Mouse (Mus musculus): Measurements from ENCODE around the gene Tcf20.

The Tcf20 gene

DNA sequence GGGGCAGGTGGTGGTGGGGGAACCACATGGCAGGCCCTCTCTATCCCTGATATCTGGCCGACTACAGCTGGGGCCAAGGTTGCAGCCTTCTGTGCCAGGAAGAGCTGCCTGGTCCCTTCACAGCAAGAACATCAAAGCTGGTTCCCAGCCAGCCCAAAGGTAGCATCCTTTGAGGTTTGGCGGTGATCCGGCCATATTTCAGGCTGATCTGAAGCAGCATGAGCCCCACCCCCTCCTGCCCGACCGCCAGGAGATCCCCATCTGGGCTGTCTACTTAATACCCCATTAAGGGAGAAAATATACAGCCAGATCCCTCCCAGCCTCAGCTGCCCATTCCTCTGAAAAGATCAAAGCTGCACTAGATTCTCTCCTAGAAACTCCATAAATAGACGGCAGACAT lies 59.6 kb downstream of the Tcf20 start:
- DNase-seq (ENCODE audit: inconsistent age in 2 of 2, low spot score in 1 of 2) = peak; percentile 78 to 85

- no peak for DNase-seq (ENCODE audit: inconsistent age in 2 of 2, low spot score in 1 of 2)
Measured at GRCm38 (mm10) chr15:82927057-82927456, 60.6 kb downstream of the Tcf20 start.

GRCm38 (mm10) chr15:82924679-82925425 lies 62.8 kb downstream of the Tcf20 start:
- DNase-seq (ENCODE audit: inconsistent age in 2 of 2, low spot score in 1 of 2) = no peak

DNA sequence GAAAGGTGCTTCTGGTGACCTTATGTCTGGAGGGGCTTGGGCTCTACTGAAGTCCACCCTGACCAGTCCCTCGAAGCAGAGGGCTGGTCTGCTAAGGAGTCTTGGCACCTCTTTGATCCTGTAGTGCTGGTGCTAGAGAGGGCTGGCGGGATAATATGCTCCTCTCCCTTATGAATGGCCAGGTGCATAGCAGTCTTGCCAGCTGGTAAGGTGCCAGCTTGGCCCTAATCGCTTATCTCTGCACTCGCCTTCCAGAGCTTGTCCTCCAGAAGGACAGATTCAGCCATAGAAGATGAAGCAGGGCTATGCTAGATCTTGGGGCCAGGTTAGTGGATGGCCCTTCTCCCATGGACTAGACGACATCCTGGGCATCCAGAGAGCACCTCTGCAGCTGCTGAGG lies 64.1 kb downstream of the Tcf20 start:
- DNase-seq (ENCODE audit: inconsistent age in 2 of 2, low spot score in 1 of 2) = no peak

DNA sequence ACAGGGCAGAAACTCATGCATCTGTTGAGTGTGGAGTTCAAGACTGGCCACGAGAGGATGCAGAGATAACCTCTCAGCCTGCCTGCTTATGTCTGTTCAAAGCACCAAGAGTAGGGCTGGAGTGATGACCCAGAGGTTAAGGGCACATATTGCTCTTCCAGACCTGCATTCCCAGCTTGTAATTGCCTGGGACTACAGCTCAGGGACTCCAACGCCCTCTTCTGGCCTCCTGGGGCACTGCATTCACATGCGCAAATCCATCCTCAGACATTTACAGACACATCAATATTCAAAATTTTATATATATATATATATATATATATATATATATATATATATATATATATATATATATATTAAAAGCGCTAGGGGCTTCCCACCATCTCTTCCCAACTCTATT lies 64.9 kb downstream of the Tcf20 start:
- no peak for DNase-seq (ENCODE audit: inconsistent age in 2 of 2, low spot score in 1 of 2)

DNA sequence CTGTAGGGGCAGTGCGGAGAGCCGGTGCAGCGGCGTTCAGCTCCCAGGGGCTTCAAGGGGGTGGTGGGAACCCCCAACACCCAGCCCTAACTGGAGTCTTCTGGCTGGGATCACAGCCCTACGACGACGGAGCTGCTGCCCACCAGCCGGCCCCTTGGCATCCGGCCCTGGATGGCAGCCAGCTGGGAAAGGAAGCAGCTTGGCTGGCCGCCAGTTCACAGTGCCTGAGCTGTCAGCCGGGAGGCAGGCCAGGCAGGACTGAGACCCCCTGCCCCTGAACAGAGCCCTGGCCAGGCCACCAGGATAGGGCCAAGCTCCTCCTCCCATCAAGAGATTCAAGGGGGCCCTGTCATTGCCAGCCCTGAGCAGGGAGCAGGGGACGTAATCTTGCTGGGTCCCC lies 65.6 kb downstream of the Tcf20 start:
- peak; percentile 84 to 94 for DNase-seq (ENCODE audit: inconsistent age in 2 of 2, low spot score in 1 of 2)

- no peak for DNase-seq (ENCODE audit: inconsistent age in 2 of 2, low spot score in 1 of 2)
Measured at GRCm38 (mm10) chr15:82921559-82921958, 66.1 kb downstream of the Tcf20 start.

- peak; percentile 70 to 89 for DNase-seq (ENCODE audit: inconsistent age in 2 of 2, low spot score in 1 of 2)
Measured at GRCm38 (mm10) chr15:82920895-82921515, 66.7 kb downstream of the Tcf20 start.

DNA sequence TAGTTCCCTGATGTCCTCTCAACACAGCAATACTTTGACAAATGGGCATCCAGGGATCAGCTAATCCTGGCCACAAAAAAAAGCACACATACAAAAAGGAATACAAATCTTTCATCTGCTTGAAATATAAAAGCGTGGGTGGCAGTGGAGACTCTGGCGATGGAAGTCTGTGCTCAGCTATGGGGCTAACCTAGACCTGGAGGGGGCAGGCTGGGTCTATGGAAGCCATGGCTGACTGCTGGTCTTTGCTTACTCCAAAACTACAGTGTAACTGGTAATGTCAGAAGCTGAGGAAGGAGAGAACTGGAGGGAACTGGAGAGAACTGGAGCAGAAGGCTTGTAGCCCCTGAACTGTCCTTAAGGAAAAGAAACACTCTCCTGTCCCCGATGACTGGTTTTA lies 69.7 kb downstream of the Tcf20 start:
- no peak for DNase-seq (ENCODE audit: inconsistent age in 2 of 2, low spot score in 1 of 2)

DNA sequence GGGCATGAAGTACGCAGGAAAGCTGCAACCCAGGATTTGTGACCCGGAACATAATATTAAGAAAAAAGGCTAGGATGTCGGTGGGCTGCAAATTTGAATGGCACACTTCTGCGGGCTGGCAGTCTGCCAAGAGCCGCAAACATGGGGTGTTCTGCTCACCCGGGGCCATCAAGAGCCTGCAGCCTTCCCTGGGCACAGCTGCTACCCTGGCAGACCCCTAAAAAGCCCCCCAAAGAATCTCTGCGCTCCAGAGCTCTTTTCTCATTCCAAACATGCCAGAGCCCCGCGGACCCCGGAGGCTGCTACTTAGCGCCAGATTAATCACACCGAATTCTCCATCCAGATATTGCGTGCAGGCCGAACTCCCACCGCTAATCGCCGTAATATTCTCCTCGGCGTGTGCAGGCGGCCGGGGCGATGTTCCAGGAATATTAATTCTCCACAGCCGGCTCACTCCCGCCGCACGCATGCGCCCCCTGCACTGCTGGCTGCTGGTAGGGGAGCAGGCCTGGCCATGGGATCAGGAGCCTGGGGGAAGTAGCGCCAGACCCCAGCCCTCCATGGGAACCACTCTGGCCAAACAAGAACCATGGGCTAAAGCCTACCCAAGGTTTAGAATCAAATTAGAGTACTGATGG lies 70.3 kb downstream of the Tcf20 start:
- DNase-seq (ENCODE audit: inconsistent age in 2 of 2, low spot score in 1 of 2) = no peak

DNA sequence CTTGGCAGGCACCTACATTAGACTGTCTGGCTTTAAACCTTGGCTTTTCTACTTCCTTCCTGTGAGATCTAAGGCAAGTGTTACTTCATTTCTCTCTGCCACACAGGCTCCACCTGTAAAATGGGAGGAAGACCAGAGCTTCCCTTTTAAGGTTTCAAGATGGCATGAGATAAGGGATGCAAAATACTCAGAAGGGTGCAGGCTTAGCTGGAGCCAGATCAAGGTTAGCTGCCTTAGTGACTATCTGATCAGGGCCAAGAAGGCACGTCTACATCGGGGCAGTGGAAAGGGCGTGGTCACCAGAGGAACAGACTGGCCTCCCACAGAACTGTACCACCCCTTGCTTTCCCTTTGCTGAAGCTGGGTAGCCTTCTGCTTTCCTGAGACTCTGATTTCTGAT lies 73.2 kb downstream of the Tcf20 start:
- peak; percentile 49 to 64 for DNase-seq (ENCODE audit: inconsistent age in 2 of 2, low spot score in 1 of 2)

- DNase-seq (ENCODE audit: inconsistent age in 2 of 2, low spot score in 1 of 2) = peak in 1 of 2 experiments; percentile 72
Measured at GRCm38 (mm10) chr15:82911965-82912337, 75.7 kb downstream of the Tcf20 start.

GRCm38 (mm10) chr15:82911001-82911964 lies 76.4 kb downstream of the Tcf20 start:
- DNase-seq (ENCODE audit: inconsistent age in 2 of 2, low spot score in 1 of 2) = peak in 1 of 2 experiments; percentile 51

DNA sequence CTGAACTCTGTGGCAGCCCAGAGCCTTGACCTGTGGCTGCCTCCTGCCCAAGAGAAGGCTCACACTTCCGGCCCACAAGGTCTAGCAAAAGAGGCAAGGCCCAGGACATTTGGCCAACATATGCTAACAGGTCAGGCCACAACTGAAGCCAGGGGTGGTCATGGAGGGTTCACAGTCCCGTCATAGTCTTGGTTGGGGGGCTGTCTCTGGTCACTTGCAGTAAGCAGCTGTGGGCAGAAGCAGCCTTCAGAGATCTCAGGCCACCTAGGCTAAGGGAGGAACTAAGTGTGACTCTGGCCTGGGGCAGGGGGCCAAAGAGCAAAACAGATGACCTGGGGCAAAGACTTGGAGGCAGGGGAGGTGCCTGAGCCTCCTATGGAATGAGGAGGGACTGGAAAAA lies 77.1 kb downstream of the Tcf20 start:
- no peak for DNase-seq (ENCODE audit: inconsistent age in 2 of 2, low spot score in 1 of 2)

DNA sequence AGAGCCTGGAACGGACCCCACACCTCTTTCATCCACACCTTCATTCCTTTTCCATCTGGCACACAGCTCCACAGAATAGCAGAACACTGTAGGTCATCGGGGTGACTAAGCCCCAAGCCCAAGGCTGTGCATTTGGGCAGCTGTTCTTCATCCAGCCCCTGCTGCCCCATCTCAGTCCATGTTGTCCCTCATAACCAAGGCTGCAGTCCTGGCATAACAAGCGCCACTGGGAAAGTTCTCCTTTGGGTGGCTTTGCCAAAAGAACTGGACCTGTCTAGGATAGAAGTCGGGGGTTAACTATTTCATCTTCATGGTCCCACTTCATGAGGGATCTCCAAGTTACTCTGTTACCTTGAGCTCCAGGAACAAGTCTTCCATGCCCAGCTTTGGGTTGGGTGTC lies 77.9 kb downstream of the Tcf20 start:
- DNase-seq (ENCODE audit: inconsistent age in 2 of 2, low spot score in 1 of 2) = peak; percentile 74 to 82

- peak in 1 of 2 experiments; percentile 3 for DNase-seq (ENCODE audit: inconsistent age in 2 of 2, low spot score in 1 of 2)
Measured at GRCm38 (mm10) chr15:82908521-82908920, 79.2 kb downstream of the Tcf20 start.

DNA sequence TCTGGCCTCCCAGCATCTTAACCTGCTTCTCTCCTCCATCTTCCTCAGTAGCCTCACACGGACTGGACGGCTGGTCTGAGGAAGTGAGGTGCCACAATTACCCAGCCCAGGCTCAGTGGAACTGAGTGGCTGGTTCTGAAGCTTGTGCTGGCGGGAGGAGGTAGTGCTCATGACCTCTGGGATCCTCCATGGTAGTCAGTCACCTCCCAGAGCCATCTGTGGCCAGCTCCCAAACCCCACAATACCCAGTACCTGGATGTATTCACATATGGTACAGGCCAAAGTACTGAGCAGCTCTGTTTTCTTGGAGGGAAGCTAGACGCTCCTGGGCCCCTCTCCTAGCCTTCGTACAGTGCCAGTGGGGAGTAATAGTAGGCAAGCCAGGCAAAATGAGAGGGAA lies 80.4 kb downstream of the Tcf20 start:
- peak in 1 of 2 experiments; percentile 7 for DNase-seq (ENCODE audit: inconsistent age in 2 of 2, low spot score in 1 of 2)

DNA sequence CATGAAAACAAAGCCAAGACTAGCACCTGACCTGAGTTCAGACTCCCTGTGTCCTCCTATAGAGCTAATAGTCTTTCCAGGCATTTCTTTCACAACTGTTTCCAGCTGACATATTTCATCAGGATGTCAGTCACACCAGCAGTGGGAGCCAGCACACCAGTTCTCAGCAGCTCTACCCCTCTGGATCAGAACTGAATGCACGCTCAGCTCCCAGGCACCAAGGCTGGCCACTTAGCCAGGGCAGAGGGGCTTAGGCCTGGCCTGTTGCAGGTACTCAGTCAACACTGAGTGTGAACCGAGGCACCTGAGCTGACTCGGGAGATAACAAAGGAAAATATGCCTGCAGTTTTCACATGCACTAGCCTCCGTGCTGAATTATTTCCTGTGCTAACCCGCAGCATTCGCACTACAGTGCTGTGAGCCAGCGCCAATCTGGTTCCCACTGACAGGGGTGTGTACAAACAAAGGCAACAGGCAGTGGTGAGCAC lies 81.1 kb downstream of the Tcf20 start:
- peak; percentile 23 to 62 for DNase-seq (ENCODE audit: inconsistent age in 2 of 2, low spot score in 1 of 2)

DNA sequence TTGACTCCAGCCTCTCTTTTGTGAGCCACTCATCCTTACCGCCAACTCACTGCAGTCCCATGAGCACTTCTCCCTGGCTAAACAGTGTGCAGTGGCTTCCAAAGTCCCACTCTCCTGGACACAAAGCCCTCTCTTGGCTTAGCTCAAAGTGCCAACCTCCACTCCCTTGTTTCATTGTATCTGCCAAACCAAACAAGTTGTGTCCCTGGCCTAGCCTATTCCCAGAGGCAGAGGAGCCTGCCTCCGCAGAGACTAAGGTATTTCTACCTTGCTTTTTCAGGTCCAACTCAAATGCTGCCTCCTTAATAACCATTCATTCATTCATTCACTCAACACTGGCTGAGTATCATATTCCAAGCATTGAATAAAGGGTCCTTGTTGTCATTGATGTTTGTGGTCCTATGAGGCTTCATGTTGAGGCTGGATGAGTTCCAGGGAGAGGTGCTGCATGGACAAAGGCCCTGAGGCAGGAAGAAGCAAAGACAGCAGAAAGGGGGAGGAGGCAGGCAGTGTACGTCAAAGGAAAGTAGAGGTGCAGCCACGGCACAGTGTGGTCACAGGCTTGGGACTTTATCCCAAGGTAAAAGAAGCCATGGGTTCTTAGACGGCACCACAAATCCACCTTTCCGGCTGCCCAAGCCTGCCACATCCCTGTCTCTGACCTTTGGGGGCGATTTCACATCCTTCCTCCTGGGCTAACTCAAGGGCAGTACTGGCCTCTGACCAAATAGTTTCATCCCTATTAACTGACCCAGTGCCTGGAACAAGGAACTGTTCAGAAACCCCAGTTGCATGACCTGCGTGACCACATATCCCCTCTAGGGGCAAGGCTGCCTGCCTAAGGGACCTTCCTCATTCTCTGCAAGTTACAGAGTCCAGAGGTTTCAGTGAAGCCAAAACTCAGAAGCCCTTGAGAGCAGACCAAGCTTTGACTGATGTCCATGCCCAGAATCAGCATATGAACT lies 82.0 kb downstream of the Tcf20 start:
- DNase-seq (ENCODE audit: inconsistent age in 2 of 2, low spot score in 1 of 2) = peak; percentile 35 to 73

GRCm38 (mm10) chr15:82904526-82904925 lies 83.1 kb downstream of the Tcf20 start:
- DNase-seq (ENCODE audit: inconsistent age in 2 of 2, low spot score in 1 of 2) = no peak
